In the genomic region with DNA sequence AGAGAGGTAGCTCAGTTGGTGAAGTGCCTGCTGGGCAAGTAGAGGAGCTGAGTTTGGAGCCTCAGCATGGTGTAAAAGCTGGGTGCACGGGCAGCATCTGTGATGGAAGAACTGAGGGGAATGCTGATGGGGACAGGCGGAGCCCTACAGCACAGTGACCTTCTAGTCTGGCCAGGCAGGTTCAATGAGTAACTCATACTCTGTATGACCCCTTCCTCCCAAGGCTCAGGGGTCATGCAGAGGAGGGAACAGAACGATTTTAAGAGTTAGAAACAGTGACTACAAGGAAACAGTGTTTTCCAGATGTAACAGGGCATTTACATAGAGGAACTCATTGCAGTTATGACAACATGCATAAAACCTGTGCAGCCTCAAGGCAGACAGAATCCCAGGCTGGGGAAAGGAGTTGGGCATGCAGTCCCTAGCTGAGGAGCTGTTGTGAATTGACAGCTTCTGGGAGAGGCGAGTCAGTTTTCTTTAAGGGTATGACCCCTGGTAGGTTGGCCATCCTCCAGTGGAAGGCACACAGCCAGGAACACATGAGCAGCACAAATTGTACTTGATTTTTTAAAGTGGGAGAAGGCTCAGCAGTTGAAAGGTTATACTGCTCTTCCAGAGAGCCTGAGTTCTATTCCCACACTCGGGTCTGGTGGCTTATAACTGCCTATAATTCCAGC, we compare ENCODE assay signal across 8 mouse cellular contexts. TPM values are rescaled to one million over a fixed set of nuclear protein-coding genes. Genes with fewer than 3 reads are reported as not detected.
DNase-seq lines count a peak whose midpoint lies in the region; ATAC-seq lines count a peak whose summit lies in the region.

No protein-coding gene starts in this region.

- H3K27ac ChIP-seq in kidney, embryonic 14.5 days (ENCODE audit: low read depth, low read length): no peak overlapping the region
- peak overlapping the region; percentile 26; the same call in 1 of the 2 replicates for H3K27ac ChIP-seq in lung, embryonic 16.5 days (ENCODE audit: low read length)

- no peaks in the 10 kb centered on the region for H3K9me3 ChIP-seq in kidney, embryonic 14.5 days (ENCODE audit: control insufficient read depth, low read length)
- no peaks in the 10 kb centered on the region for H3K9me3 ChIP-seq in lung, embryonic 16.5 days (ENCODE audit: control insufficient read depth, low read length)

- H3K9ac ChIP-seq in kidney, embryonic 14.5 days (ENCODE audit: low read depth, low read length): no peak overlapping the region
- H3K9ac ChIP-seq in lung, embryonic 16.5 days (ENCODE audit: low read length): no peak overlapping the region

- no peak overlapping the region for H3K4me2 ChIP-seq in kidney, embryonic 14.5 days (replicated peaks; ENCODE audit: low read depth, low read length)
- no peak overlapping the region for H3K4me2 ChIP-seq in lung, embryonic 16.5 days (ENCODE audit: low read depth, low read length)

- intact Hi-C loops in heart, postnatal 36 days (cut with DNase I): no loop called here

- WGBS in kidney, embryonic 14.5 days: 66% methylated on average over 5 of the region's 5 CpGs
- WGBS in lung, embryonic 16.5 days: 60% methylated on average over 5 of the region's 5 CpGs

- peaks cover 73% of the 10 kb centered on the region for H3K36me3 ChIP-seq in kidney, embryonic 14.5 days (ENCODE audit: control insufficient read depth, insufficient read depth, low read length)
- peaks cover 12% of the 10 kb centered on the region for H3K36me3 ChIP-seq in lung, embryonic 16.5 days (ENCODE audit: control insufficient read depth, insufficient read depth, low read length)

- no peaks in the 10 kb centered on the region for H3K4me1 ChIP-seq in kidney, embryonic 14.5 days (ENCODE audit: control insufficient read depth, insufficient read depth, low read length)
- peaks cover 8% of the 10 kb centered on the region for H3K4me1 ChIP-seq in lung, embryonic 16.5 days (replicated peaks; ENCODE audit: control insufficient read depth, insufficient read depth, low read length)

- no peaks in the 10 kb centered on the region for H3K27me3 ChIP-seq in kidney, embryonic 14.5 days (ENCODE audit: control insufficient read depth, insufficient read depth, low read length)
- H3K27me3 ChIP-seq in lung, embryonic 16.5 days (ENCODE audit: control insufficient read depth, insufficient read depth, low read depth, low read length): no peaks in the 10 kb centered on the region

- no peak overlapping the region for H3K4me3 ChIP-seq in kidney, embryonic 14.5 days (ENCODE audit: low read length)
- H3K4me3 ChIP-seq in lung, embryonic 16.5 days (ENCODE audit: low read length): no peak overlapping the region

- ATAC-seq in kidney, embryonic 14.5 days (ENCODE audit: low FRiP score, low TSS enrichment): no peak
- ATAC-seq in lung, embryonic 16.5 days (ENCODE audit: low read depth): peak; percentile 80
- no peak for ATAC-seq in CD4-positive, CD25-positive, alpha-beta regulatory T cell, adult 4 months

- peak; percentile 92 for DNase-seq in kidney, adult 11 months
- peak; percentile 61 to 79 for DNase-seq in adrenal gland, postnatal 36 days
- DNase-seq in heart, postnatal 36 days: peak; percentile 81 to 82
- DNase-seq in thymus, adult 18-20 months: no peak
- DNase-seq in B cell, adult 2 months: no peak

RNA-seq across cellular contexts. Expression of gene Trp53bp2, which starts 30.7 kb away (rescaled TPM):
- polyA plus RNA-seq in kidney, embryonic 14.5 days (2014; fragmentation: Nextera tagmentation; extraction: Ambion mirVana): 14.6 and 32.4 TPM in 2 replicates
- 10 to 100 TPM; 19.9 to 20.2 TPM for total RNA-seq in adrenal gland, postnatal 36 days (2021)
- 10 to 100 TPM; 11.0 to 12.8 TPM for total RNA-seq in heart, postnatal 36 days (2021)
- polyA plus RNA-seq in lung, embryonic 16.5 days (2015; fragmentation: Nextera tagmentation; extraction: Ambion mirVana): 22.4 and 23.4 TPM in 2 replicates
- polyA plus RNA-seq in CD4-positive, CD25-positive, alpha-beta regulatory T cell, adult 4 months (2017; shearing (Covaris generic)): 1 to 10 TPM; 8.5 to 8.9 TPM

Comparison
In these comparisons a context has a peak if more than half of its experiments do, and no peak if none do; other contexts are left out.
1. DNase-seq: peak in kidney, adult 11 months (single experiment), adrenal gland, postnatal 36 days (2 of 2) and heart, postnatal 36 days (2 of 2); none in thymus, adult 18-20 months (0 of 2) and B cell, adult 2 months (0 of 2).